Comparison of ENCODE assay signal across 8 mouse cellular contexts in the genomic region with DNA sequence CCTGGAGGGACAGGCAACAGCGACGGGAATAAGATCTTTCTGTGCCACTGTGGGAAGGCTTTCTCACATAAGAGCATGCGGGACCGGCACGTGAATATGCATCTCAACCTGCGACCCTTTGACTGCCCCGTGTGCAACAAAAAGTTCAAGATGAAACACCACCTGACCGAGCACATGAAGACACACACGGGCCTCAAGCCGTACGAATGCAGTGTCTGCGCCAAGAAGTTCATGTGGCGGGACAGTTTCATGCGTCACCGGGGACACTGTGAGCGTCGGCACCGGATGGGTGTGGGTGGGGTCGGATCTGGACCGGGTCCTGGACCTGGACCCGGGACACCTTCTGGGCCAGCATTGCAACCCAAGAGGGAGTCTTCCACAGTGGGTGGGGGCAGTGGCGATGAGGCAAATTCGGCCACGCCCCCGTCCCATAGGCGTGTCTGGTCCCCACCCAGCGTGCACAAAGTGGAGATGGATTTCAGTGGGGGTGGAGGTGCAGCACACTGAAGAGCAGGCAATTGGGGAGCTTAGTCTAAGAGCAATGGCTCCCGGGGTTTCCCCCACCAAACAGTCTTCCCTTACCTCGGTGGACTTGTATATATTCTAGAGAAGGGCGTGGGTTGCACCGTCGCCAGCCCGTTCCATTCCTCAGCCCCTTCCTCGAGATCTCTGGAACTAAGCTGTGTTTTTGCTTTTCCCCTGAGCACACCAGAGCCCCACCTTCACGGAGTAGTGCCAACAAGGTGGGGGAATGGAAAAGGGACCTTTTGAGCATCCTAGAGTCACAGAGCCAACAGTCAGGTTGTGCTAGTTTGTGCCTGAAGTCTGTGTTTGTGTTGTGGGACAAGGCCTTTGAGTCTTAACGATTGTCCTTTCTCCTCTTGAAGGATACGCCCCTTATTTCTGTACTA. TPM values are rescaled to one million over a fixed set of nuclear protein-coding genes. Genes with fewer than 3 reads are reported as not detected.
DNase-seq lines count a peak whose midpoint lies in the region; ATAC-seq and TF ChIP-seq lines count a peak whose summit lies in the region.

No protein-coding gene starts in this region.

- peaks cover 33% of the 10 kb centered on the region for H3K36me3 ChIP-seq in heart, embryonic 13.5 days
- H3K36me3 ChIP-seq in limb, embryonic 12.5 days = peaks cover 32% of the 10 kb centered on the region
- peaks cover 4% of the 10 kb centered on the region for H3K36me3 ChIP-seq in myocyte (ENCODE audit: control insufficient read depth, insufficient read depth)

- H3K27ac ChIP-seq in heart, embryonic 13.5 days (replicated peaks) = peak overlapping the region; percentile 88
- peak overlapping the region; percentile 76; the same call in 1 of the 2 replicates for H3K27ac ChIP-seq in limb, embryonic 12.5 days

- WGBS in heart, embryonic 13.5 days = 55% methylated on average over 37 of the region's 37 CpGs
- 62% methylated on average over 37 of the region's 37 CpGs for WGBS in limb, embryonic 12.5 days

- peak overlapping the region; percentile 92 for H3K4me2 ChIP-seq in heart, embryonic 13.5 days
- peak overlapping the region; percentile 98 for H3K4me2 ChIP-seq in limb, embryonic 12.5 days
- H3K4me2 ChIP-seq in myocyte (ENCODE audit: low read depth) = peak overlapping the region; percentile 90

- H3K4me1 ChIP-seq in heart, embryonic 13.5 days = peaks cover 47% of the 10 kb centered on the region
- peaks cover 42% of the 10 kb centered on the region for H3K4me1 ChIP-seq in limb, embryonic 12.5 days (replicated peaks)

- H3K79me2 ChIP-seq in myocyte (ENCODE audit: control insufficient read depth, insufficient read depth) = peaks cover 4% of the 10 kb centered on the region

- peak overlapping the region; percentile 85 for H3K4me3 ChIP-seq in heart, embryonic 13.5 days
- peak overlapping the region; percentile 63 for H3K4me3 ChIP-seq in limb, embryonic 12.5 days (replicated peaks)
- H3K4me3 ChIP-seq in myocyte = peak overlapping the region; percentile 66

- peak; percentile 10 for TF ChIP-seq POLR2A in myocyte (IDR thresholded peaks at IDR 0.05; ENCODE audit: insufficient read length, low read depth)

- no peak overlapping the region for H3ac ChIP-seq in myocyte (ENCODE audit: control insufficient read depth, insufficient read length)

- ATAC-seq in heart, embryonic 13.5 days (ENCODE audit: extremely low read depth, insufficient number of reproducible peaks, low FRiP score, low TSS enrichment) = no peak
- ATAC-seq in limb, embryonic 12.5 days (ENCODE audit: insufficient number of reproducible peaks, insufficient read depth, low FRiP score, low TSS enrichment, low read depth) = no peak

- H3K27me3 ChIP-seq in heart, embryonic 13.5 days (replicated peaks) = no peaks in the 10 kb centered on the region
- H3K27me3 ChIP-seq in limb, embryonic 12.5 days = no peaks in the 10 kb centered on the region
- no peaks in the 10 kb centered on the region for H3K27me3 ChIP-seq in myocyte (ENCODE audit: control insufficient read depth, insufficient read depth, insufficient read length)

- H3K9ac ChIP-seq in heart, embryonic 13.5 days = peak overlapping the region; percentile 89
- H3K9ac ChIP-seq in limb, embryonic 12.5 days (replicated peaks) = no peak overlapping the region

- DNase-seq in right cerebral cortex, postnatal 10 days (ENCODE audit: low spot score in 2 of 2) = peak; percentile 33 to 46
- DNase-seq in right cerebral cortex, postnatal 14 days = no peak
- peak; percentile 36 to 43 for DNase-seq in cerebellum, postnatal 10 days
- no peak for DNase-seq in layer of hippocampus, postnatal 14 days (ENCODE audit: low spot score in 2 of 2)
- no peak for DNase-seq in frontal cortex, postnatal 36 days (ENCODE audit: low spot score in 2 of 2)

- H3K9me3 ChIP-seq in heart, embryonic 13.5 days = no peaks in the 10 kb centered on the region
- H3K9me3 ChIP-seq in limb, embryonic 12.5 days = no peaks in the 10 kb centered on the region

TF ChIP-seq in myocyte, 11 proteins besides CTCF, POLR2A, EP300 and RAD21:
- no peak for TF ChIP-seq MAX (IDR thresholded peaks at IDR 0.05; ENCODE audit: low read depth)

RNA-seq across cellular contexts. Expression of a gene that starts 2.8 kb away (rescaled TPM):
- polyA plus RNA-seq in heart, embryonic 13.5 days (2015; fragmentation: Nextera tagmentation; extraction: Ambion mirVana) = 12.8 and 12.9 TPM in 2 replicates
- polyA plus RNA-seq in limb, embryonic 12.5 days (2016; fragmentation: Nextera tagmentation; extraction: Ambion mirVana) = 21.8 and 22.4 TPM in 2 replicates
- polyA plus RNA-seq in myocyte (2012; fragmentation: generic; extraction: Trizol) = 31.6 TPM
- total RNA-seq in layer of hippocampus, postnatal 14 days (2021) = 10 to 100 TPM; 30.5 to 34.0 TPM

RNA-seq across cellular contexts. Expression of a gene that starts 2.8 kb away (rescaled TPM):
- polyA plus RNA-seq in heart, embryonic 13.5 days (2015; fragmentation: Nextera tagmentation; extraction: Ambion mirVana) = 34.2 and 36.8 TPM in 2 replicates
- 21.5 and 23.5 TPM in 2 replicates for polyA plus RNA-seq in limb, embryonic 12.5 days (2016; fragmentation: Nextera tagmentation; extraction: Ambion mirVana)
- polyA plus RNA-seq in myocyte (2012; fragmentation: generic; extraction: Trizol) = 50.6 TPM
- 10 to 100 TPM; 27.4 to 34.4 TPM for total RNA-seq in layer of hippocampus, postnatal 14 days (2021)

RNA-seq across cellular contexts. Expression of a gene that starts 9.3 kb away (rescaled TPM):
- 31.7 and 35.3 TPM in 2 replicates for polyA plus RNA-seq in heart, embryonic 13.5 days (2015; fragmentation: Nextera tagmentation; extraction: Ambion mirVana)
- 66.2 and 79.3 TPM in 2 replicates for polyA plus RNA-seq in limb, embryonic 12.5 days (2016; fragmentation: Nextera tagmentation; extraction: Ambion mirVana)
- 16.9 TPM for polyA plus RNA-seq in myocyte (2012; fragmentation: generic; extraction: Trizol)
- 10 to 100 TPM; 28.0 to 28.6 TPM for total RNA-seq in layer of hippocampus, postnatal 14 days (2021)

RNA-seq across cellular contexts. Expression of a gene that starts 10.8 kb away (rescaled TPM):
- 32.6 and 37.6 TPM in 2 replicates for polyA plus RNA-seq in heart, embryonic 13.5 days (2015; fragmentation: Nextera tagmentation; extraction: Ambion mirVana)
- polyA plus RNA-seq in limb, embryonic 12.5 days (2016; fragmentation: Nextera tagmentation; extraction: Ambion mirVana) = 61.3 and 64.2 TPM in 2 replicates
- 20.1 TPM for polyA plus RNA-seq in myocyte (2012; fragmentation: generic; extraction: Trizol)
- 10 to 100 TPM; 67.0 to 68.9 TPM for total RNA-seq in layer of hippocampus, postnatal 14 days (2021)

RNA-seq across cellular contexts. Expression of a gene that starts 13.6 kb away (rescaled TPM):
- polyA plus RNA-seq in heart, embryonic 13.5 days (2015; fragmentation: Nextera tagmentation; extraction: Ambion mirVana) = 0.19 TPM in 1 of 2 replicates, not detected in the other
- 0.46 and 1.1 TPM in 2 replicates for polyA plus RNA-seq in limb, embryonic 12.5 days (2016; fragmentation: Nextera tagmentation; extraction: Ambion mirVana)
- 0.17 TPM for polyA plus RNA-seq in myocyte (2012; fragmentation: generic; extraction: Trizol)
- total RNA-seq in layer of hippocampus, postnatal 14 days (2021) = under 1 TPM in 1 of 2 experiments, not detected in 1; 0.50 TPM

Comparison
In these comparisons a context has a peak if more than half of its experiments do, and no peak if none do; other contexts are left out.
1. DNase-seq: peak in right cerebral cortex, postnatal 10 days (2 of 2) and cerebellum, postnatal 10 days (2 of 2); none in right cerebral cortex, postnatal 14 days (single experiment), layer of hippocampus, postnatal 14 days (0 of 2) and frontal cortex, postnatal 36 days (0 of 2).
2. Peak in every context shown above with its lines, with median percentiles within 50 percentile points of each other: H3K4me2 ChIP-seq and H3K4me3 ChIP-seq.